Mouse (Mus musculus) layer of hippocampus, adult 11-12 months (tissue): ENCODE results near the gene Zfp169.
A peak's percentile ranks its signal among the peaks of the same experiment; 100 is the strongest.

Experiments used
- DNase-seq: peaks from one replicate; pipeline ENCODE4 v3.0.0; 2022; ENCODE audit warnings: low spot score

Zfp169 gene

GRCm38 (mm10) chr13:48513003-48513929 is at the start of gene Zfp169, which contains the start of gene A830005F24Rik:
Zfp169 (minus strand) TSS chr13:48513451.
A830005F24Rik (plus strand) TSS chr13:48513570.
- peak; percentile 90 for DNase-seq

GRCm38 (mm10) chr13:48562336-48562735 is 49.1 kb upstream of the Zfp169 start:
- no peak for DNase-seq

- no peak for DNase-seq
Observed at GRCm38 (mm10) chr13:48561481-48561880, 48.2 kb upstream of the Zfp169 start.

- DNase-seq = no peak
Observed at GRCm38 (mm10) chr13:48555976-48556375, 42.7 kb upstream of the Zfp169 start.

GRCm38 (mm10) chr13:48554552-48554951 is 41.3 kb upstream of the Zfp169 start:
- no peak for DNase-seq

- DNase-seq = no peak
Observed at GRCm38 (mm10) chr13:48553511-48553910, 40.3 kb upstream of the Zfp169 start.

GRCm38 (mm10) chr13:48552181-48553090 is 39.2 kb upstream of the Zfp169 start:
- DNase-seq = peak; percentile 87

GRCm38 (mm10) chr13:48548296-48548695 is 35.0 kb upstream of the Zfp169 start:
- DNase-seq = no peak

- DNase-seq = no peak
Observed at GRCm38 (mm10) chr13:48547623-48548022, 34.4 kb upstream of the Zfp169 start.

- peak; percentile 100 for DNase-seq
Observed at GRCm38 (mm10) chr13:48546330-48546917, 33.2 kb upstream of the Zfp169 start.

- peak; percentile 97 for DNase-seq
Observed at GRCm38 (mm10) chr13:48545476-48546281, 32.4 kb upstream of the Zfp169 start.

- no peak for DNase-seq
Observed at GRCm38 (mm10) chr13:48544867-48545266, 31.6 kb upstream of the Zfp169 start.

- no peak for DNase-seq
Observed at GRCm38 (mm10) chr13:48544391-48544790, 31.1 kb upstream of the Zfp169 start.

- no peak for DNase-seq
Observed at GRCm38 (mm10) chr13:48540488-48540887, 27.2 kb upstream of the Zfp169 start.

- no peak for DNase-seq
Observed at GRCm38 (mm10) chr13:48533441-48533840, 20.2 kb upstream of the Zfp169 start.

GRCm38 (mm10) chr13:48531448-48531847 is 18.2 kb upstream of the Zfp169 start:
- no peak for DNase-seq

- peak; percentile 41 for DNase-seq
Observed at GRCm38 (mm10) chr13:48530685-48531084, 17.4 kb upstream of the Zfp169 start.

GRCm38 (mm10) chr13:48529028-48529427 is 15.8 kb upstream of the Zfp169 start:
- no peak for DNase-seq

- DNase-seq = peak; percentile 77
Observed at GRCm38 (mm10) chr13:48528123-48528871, 15.0 kb upstream of the Zfp169 start.

- no peak for DNase-seq
Observed at GRCm38 (mm10) chr13:48525745-48526144, 12.5 kb upstream of the Zfp169 start.
